Comparison of ENCODE assay signal across 30 mouse cellular contexts in genomic region chr11:45782435-45782834, GRCm38 (mm10).
DNase-seq lines count a peak whose midpoint lies in the region; ATAC-seq and TF ChIP-seq lines count a peak whose summit lies in the region.
"Had no signal": no experiment of that assay in that cellular context is flagged by ENCODE, and none has a peak within 500 bp of the region (broad histone marks: within the 10 kb centered on the region; RNA-seq: fewer than 3 reads in every experiment).

No protein-coding gene starts in this region.

- no peak for TF ChIP-seq EP300 in liver, embryonic 14.5 days (IDR thresholded peaks at IDR 0.05; ENCODE audit: low read depth)

- H3K4me3 ChIP-seq in midbrain, embryonic 11.5 days (ENCODE audit: low read depth, low read length), result no peak overlapping the region
- H3K4me3 ChIP-seq in midbrain, postnatal 0 days (ENCODE audit: low read depth, low read length), result no peak overlapping the region
- no peak overlapping the region for H3K4me3 ChIP-seq in liver, embryonic 14.5 days (ENCODE audit: insufficient read depth in 1 of 2, low read depth in 2 of 2, low read length in 2 of 2)
- H3K4me3 ChIP-seq: erythroblast, embryonic 14.5 days; intestine, embryonic 15.5 days; limb, embryonic 10.5 days; limb, embryonic 15.5 days; lung, embryonic 15.5 days; neural tube, embryonic 15.5 days; stomach, embryonic 15.5 days had no signal

- no peak for ATAC-seq in midbrain, embryonic 11.5 days (ENCODE audit: low FRiP score)
- ATAC-seq in midbrain, postnatal 0 days (ENCODE audit: low FRiP score), result no peak
- peak; percentile 71; the same call in 1 of the 2 replicates for ATAC-seq in liver, embryonic 14.5 days (ENCODE audit: insufficient read depth)
- ATAC-seq: CD4-positive, CD25-positive, alpha-beta regulatory T cell, adult 4 months; forebrain, postnatal 0 days; hindbrain, postnatal 0 days; intestine, embryonic 15.5 days had no signal

- WGBS in midbrain, embryonic 11.5 days, result 88% methylated on average over 4 of the region's 4 CpGs
- WGBS in midbrain, postnatal 0 days, result 89% methylated on average over 4 of the region's 4 CpGs
- 45% methylated on average over 4 of the region's 4 CpGs for WGBS in liver, embryonic 14.5 days (ENCODE audit: insufficient replicate concordance)

- H3K9ac ChIP-seq in midbrain, embryonic 11.5 days (ENCODE audit: low read length), result no peak overlapping the region
- H3K9ac ChIP-seq in midbrain, postnatal 0 days (replicated peaks; ENCODE audit: low read length, poor library complexity, severe bottlenecking), result no peak overlapping the region
- no peak overlapping the region for H3K9ac ChIP-seq in liver, embryonic 14.5 days (replicated peaks)
- H3K9ac ChIP-seq: forebrain, postnatal 0 days; intestine, embryonic 15.5 days; limb, embryonic 15.5 days; lung, embryonic 15.5 days; neural tube, embryonic 15.5 days; stomach, embryonic 15.5 days had no signal

- intact Hi-C loops in left cerebral cortex, postnatal 4 days (cut with DNase I), result no loop called here
- intact Hi-C loops in heart, postnatal 25 days (cut with DNase I), result no loop called here

- no peaks in the 10 kb centered on the region for H3K4me1 ChIP-seq in midbrain, embryonic 11.5 days (ENCODE audit: control insufficient read depth, insufficient read depth, low read length)
- no peaks in the 10 kb centered on the region for H3K4me1 ChIP-seq in midbrain, postnatal 0 days (ENCODE audit: insufficient read depth, low read length)
- H3K4me1 ChIP-seq in liver, embryonic 14.5 days (replicated peaks; ENCODE audit: control insufficient read depth in 2 of 2, insufficient read depth in 2 of 2, low read length in 1 of 2), result peaks cover 8 to 17% of the 10 kb centered on the region in 2 experiments; a peak in 3 of 4 replicates
- H3K4me1 ChIP-seq: intestine, embryonic 15.5 days; limb, embryonic 10.5 days; limb, embryonic 15.5 days; lung, embryonic 15.5 days; stomach, embryonic 15.5 days had no signal

- no peak overlapping the region for H3K4me2 ChIP-seq in midbrain, embryonic 11.5 days
- no peak overlapping the region for H3K4me2 ChIP-seq in midbrain, postnatal 0 days (ENCODE audit: low read depth, low read length, poor library complexity, severe bottlenecking)
- H3K4me2 ChIP-seq in liver, embryonic 14.5 days (ENCODE audit: low read depth), result 0 out of 2 replicates have a peak overlapping the region, but pooled peaks have one; percentile 29
- H3K4me2 ChIP-seq: intestine, embryonic 15.5 days; limb, embryonic 15.5 days; lung, embryonic 15.5 days; neural tube, embryonic 15.5 days; stomach, embryonic 15.5 days had no signal

- H3K36me3 ChIP-seq in midbrain, embryonic 11.5 days (ENCODE audit: control insufficient read depth, insufficient read depth, low read length), result no peaks in the 10 kb centered on the region
- no peaks in the 10 kb centered on the region for H3K36me3 ChIP-seq in midbrain, postnatal 0 days (ENCODE audit: insufficient read depth, low read length)
- no peaks in the 10 kb centered on the region for H3K36me3 ChIP-seq in liver, embryonic 14.5 days (replicated peaks; ENCODE audit: control insufficient read depth, insufficient read depth, low read depth)
- H3K36me3 ChIP-seq: intestine, embryonic 15.5 days; limb, embryonic 10.5 days; limb, embryonic 15.5 days; lung, embryonic 15.5 days; neural tube, embryonic 15.5 days; stomach, embryonic 15.5 days had no signal

- H3K27ac ChIP-seq in midbrain, embryonic 11.5 days (ENCODE audit: low read depth, low read length), result no peak overlapping the region
- H3K27ac ChIP-seq in midbrain, postnatal 0 days (ENCODE audit: low read depth, low read length), result no peak overlapping the region
- no peak overlapping the region for H3K27ac ChIP-seq in liver, embryonic 14.5 days
- H3K27ac ChIP-seq: hindbrain, postnatal 0 days; intestine, embryonic 15.5 days; kidney, postnatal 0 days; limb, embryonic 10.5 days; limb, embryonic 15.5 days; lung, embryonic 15.5 days; neural tube, embryonic 15.5 days; stomach, embryonic 15.5 days had no signal

- H3K9me3 ChIP-seq in midbrain, embryonic 11.5 days (ENCODE audit: control insufficient read depth, low read length), result no peaks in the 10 kb centered on the region
- H3K9me3 ChIP-seq in midbrain, postnatal 0 days (ENCODE audit: low read length), result no peaks in the 10 kb centered on the region
- no peaks in the 10 kb centered on the region for H3K9me3 ChIP-seq in liver, embryonic 14.5 days (ENCODE audit: control insufficient read depth, low read length)
- H3K9me3 ChIP-seq: intestine, embryonic 15.5 days; limb, embryonic 10.5 days; limb, embryonic 15.5 days; lung, embryonic 15.5 days; neural tube, embryonic 15.5 days; stomach, embryonic 15.5 days had no signal

- no peaks in the 10 kb centered on the region for H3K27me3 ChIP-seq in midbrain, embryonic 11.5 days (ENCODE audit: control insufficient read depth, insufficient read depth, low read length)
- H3K27me3 ChIP-seq in midbrain, postnatal 0 days (ENCODE audit: insufficient read depth, low read length), result no peaks in the 10 kb centered on the region
- H3K27me3 ChIP-seq in liver, embryonic 14.5 days (ENCODE audit: control insufficient read depth, insufficient read depth, low read length), result no peaks in the 10 kb centered on the region
- H3K27me3 ChIP-seq: intestine, embryonic 15.5 days; limb, embryonic 15.5 days; lung, embryonic 15.5 days; neural tube, embryonic 15.5 days; stomach, embryonic 15.5 days had no signal

- peak; percentile 50 for DNase-seq in adrenal gland, adult 2 months
- no peak for DNase-seq in adrenal gland, postnatal 25 days
- DNase-seq in midbrain, embryonic 11.5 days (ENCODE audit: low spot score, missing footprints), result peak; percentile 67
- no peak for DNase-seq in midbrain, postnatal 0 days (ENCODE audit: low spot score)
- DNase-seq in liver, embryonic 14.5 days (ENCODE audit: low read depth in 3 of 3, low spot score in 3 of 3), result peak in 1 of 3 experiments; percentile 23
- DNase-seq in yolk sac, embryonic 10.5 days (ENCODE audit: low spot score), result peak; percentile 11
- no peak for DNase-seq in left cerebral cortex, postnatal 4 days
- DNase-seq in heart, postnatal 25 days (ENCODE audit: low spot score), result no peak
- DNase-seq: cerebellum, adult 18-20 months; cerebellum, postnatal 10 days; forebrain, postnatal 0 days; gastrocnemius, postnatal 10 days; heart, postnatal 14 days; kidney, adult 8-10 months; kidney, postnatal 4 days; lung, postnatal 4 days; midbrain, embryonic 14.5 days; right cerebral cortex, postnatal 25 days; thymus, adult 18-20 months; thymus, postnatal 25 days had no signal

- no peak for TF ChIP-seq CTCF in midbrain, postnatal 0 days (IDR thresholded peaks at IDR 0.05)
- no peak for TF ChIP-seq CTCF in liver, embryonic 14.5 days (IDR thresholded peaks at IDR 0.05; ENCODE audit: low read depth)

Comparison
In these comparisons a context has a peak if more than half of its experiments do, and no peak if none do; other contexts are left out.
1. DNase-seq: peak in adrenal gland, adult 2 months (single experiment), midbrain, embryonic 11.5 days (single experiment) and yolk sac, embryonic 10.5 days (single experiment); none in adrenal gland, postnatal 25 days (single experiment), midbrain, postnatal 0 days (single experiment), left cerebral cortex, postnatal 4 days (single experiment) and heart, postnatal 25 days (single experiment).